Mouse (Mus musculus) hindbrain, postnatal 0 days (tissue): ENCODE measurements at regions not wholly inside any gene's neighbourhood (a gene's known extent, or its start where the extent isn't known, plus 50 kb on each side); places are given as distances from the start of the nearest gene placed in this dataset.

Experiments used
- ATAC-seq: fragments of 200-750 bp; cut with Nextera tagmentation; 2 replicates; pipeline ENCODE4 v1.8.0; 2017; ENCODE audit warnings: mild to moderate bottlenecking, moderate TSS enrichment, moderate library complexity
- DNase-seq: peaks from one replicate; pipeline ENCODE4 v3.0.0-alpha.2; 2015; ENCODE audit warnings: low spot score
- H3K27ac ChIP-seq: fragments of 300-500 bp; sonication (generic); 2 replicates; pipeline ENCODE4 v1.5.1; 2014; ENCODE audit warnings: mild to moderate bottlenecking
- H3K27me3 ChIP-seq: fragments of 300-500 bp; sonication (generic); 2 replicates; pipeline ENCODE4 v1.6.1; 2014; ENCODE audit warnings: low read length, mixed read lengths; ENCODE audit not compliant: insufficient read depth
- H3K36me3 ChIP-seq: fragments of 300-500 bp; sonication (generic); 2 replicates; pipeline ENCODE4 v1.6.1; 2014; ENCODE audit warnings: low read length, mixed read lengths; ENCODE audit not compliant: insufficient read depth
- H3K4me1 ChIP-seq: fragments of 300-500 bp; sonication (generic); 2 replicates; pipeline ENCODE4 v1.6.1; 2014; ENCODE audit warnings: antibody characterized with exemption, low read length, mixed read lengths; ENCODE audit not compliant: insufficient read depth
- H3K4me2 ChIP-seq: fragments of 300-500 bp; sonication (generic); 2 replicates; pipeline ENCODE4 v1.6.1; 2014; ENCODE audit warnings: low read depth, mild to moderate bottlenecking, low read length, moderate library complexity, mixed read lengths
- H3K4me3 ChIP-seq: fragments of 300-500 bp; sonication (generic); 2 replicates; pipeline ENCODE4 v1.5.1; 2014; ENCODE audit warnings: low read length
- H3K9ac ChIP-seq: fragments of 300-500 bp; sonication (generic); replicated peaks from 2 replicates; pipeline ENCODE4 v1.6.1; 2014; ENCODE audit warnings: mild to moderate bottlenecking, low read length, moderate library complexity, mixed read lengths
- H3K9me3 ChIP-seq: fragments of 300-500 bp; sonication (generic); 2 replicates; pipeline ENCODE4 v1.6.1; 2016; ENCODE audit warnings: low read length, mixed read lengths
- CTCF ChIP-seq: IDR thresholded peaks from 2 replicates; pipeline ENCODE4 v1.5.1; 2016; ENCODE audit warnings: antibody characterized with exemption, control low read depth, low read depth
- WGBS: fragments of 180-500 bp; shearing (Covaris S2); extraction: QIAGEN DNeasy Blood & Tissue Kit; methylation state at CpG from one replicate; pipeline ENCODE4 v1.1.7; 2014; 5-methylcytosine and 5-hydroxymethylcytosine counted together

DNA sequence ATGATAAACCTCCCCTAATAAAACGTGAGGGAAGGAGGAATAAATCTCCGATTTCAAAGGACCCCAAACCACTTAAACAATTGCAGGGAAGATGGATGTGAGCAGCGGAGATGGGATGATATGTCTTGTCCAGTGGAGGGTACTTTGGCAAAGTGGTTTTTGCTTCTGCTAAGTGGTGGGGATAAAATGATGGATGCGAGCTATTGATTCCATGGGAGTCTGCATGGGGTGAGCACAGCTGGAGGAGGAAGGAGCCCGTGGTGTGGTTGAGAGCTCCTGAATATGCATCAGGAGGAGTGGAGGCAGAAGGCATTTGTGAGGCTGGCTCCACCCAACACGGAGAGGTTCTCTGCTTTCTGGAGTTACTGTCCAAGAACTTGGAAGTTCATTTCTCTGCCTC is 227.6 kb upstream of the Eef2kmt start:
- 29% methylated on average over 6 of the region's 6 CpGs for WGBS
- no peaks in the 10 kb centered on the region for H3K4me1 ChIP-seq
- DNase-seq (no peak), ATAC-seq (no peak)
- no peak for TF ChIP-seq CTCF
- no peaks in the 10 kb centered on the region for H3K36me3 ChIP-seq
- H3K4me2 ChIP-seq, result no peak overlapping the region
- no peak overlapping the region for H3K4me3 ChIP-seq
- no peaks in the 10 kb centered on the region for H3K27me3 ChIP-seq
- H3K27ac ChIP-seq, result no peak overlapping the region
- H3K9me3 ChIP-seq, result no peaks in the 10 kb centered on the region
- H3K9ac ChIP-seq, result no peak overlapping the region

DNA sequence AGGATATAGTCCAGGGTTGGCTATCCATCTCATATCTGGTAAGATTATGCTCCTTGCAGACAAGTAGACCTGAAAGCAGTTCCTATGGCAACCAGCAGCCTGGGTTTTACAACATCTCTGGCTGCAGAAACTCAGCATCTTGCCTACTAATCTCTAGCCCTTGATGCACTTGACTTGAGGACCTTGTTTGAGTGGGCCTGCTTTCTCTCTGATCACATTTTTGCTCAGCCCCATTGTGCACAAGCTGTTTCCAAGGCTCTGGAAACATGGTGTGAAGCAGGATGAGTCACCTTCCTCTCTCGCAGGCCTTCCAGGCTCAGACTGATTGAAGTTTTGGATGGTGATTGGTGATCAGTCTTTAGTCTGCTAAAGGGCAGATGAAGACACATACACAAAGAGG is 224.4 kb upstream of the Eef2kmt start:
- no peak for DNase-seq
- Histone ChIP-seq H3K9ac (no peak overlapping the region), H3K27ac (no peak overlapping the region), H3K9me3 (no peaks in the 10 kb centered on the region), H3K4me2 (no peak overlapping the region), H3K4me3 (no peak overlapping the region), H3K36me3 (no peaks in the 10 kb centered on the region), H3K4me1 (peaks cover 3% of the 10 kb centered on the region; the same call in 1 of the 2 replicates), H3K27me3 (no peaks in the 10 kb centered on the region)
- TF ChIP-seq CTCF, result no peak
- 74% methylated on average over 1 of the region's 1 CpGs for WGBS
- ATAC-seq, result no peak

DNA sequence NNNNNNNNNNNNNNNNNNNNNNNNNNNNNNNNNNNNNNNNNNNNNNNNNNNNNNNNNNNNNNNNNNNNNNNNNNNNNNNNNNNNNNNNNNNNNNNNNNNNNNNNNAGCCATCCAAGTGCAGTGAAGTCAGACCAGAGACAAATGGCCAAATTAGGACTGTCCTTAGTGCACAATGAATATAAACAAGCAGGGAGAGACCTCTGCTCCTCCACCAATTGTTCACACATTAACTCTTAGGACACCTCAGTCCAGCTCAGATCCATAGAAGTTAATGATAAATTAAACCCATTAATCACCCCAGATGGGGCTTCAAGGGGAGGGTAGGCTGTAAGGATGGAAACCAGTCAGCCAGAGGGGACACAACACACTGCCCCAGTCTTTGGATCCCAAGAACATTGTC is 223.2 kb upstream of the Eef2kmt start:
- peaks cover 5% of the 10 kb centered on the region; the same call in 1 of the 2 replicates for H3K4me1 ChIP-seq
- ATAC-seq, result no peak
- H3K27me3 ChIP-seq, result no peaks in the 10 kb centered on the region
- TF ChIP-seq CTCF, result no peak
- H3K27ac ChIP-seq, result no peak overlapping the region
- no peak overlapping the region for H3K9ac ChIP-seq
- DNase-seq, result no peak
- no peak overlapping the region for H3K4me3 ChIP-seq
- no peaks in the 10 kb centered on the region for H3K36me3 ChIP-seq
- H3K9me3 ChIP-seq, result no peaks in the 10 kb centered on the region
- H3K4me2 ChIP-seq, result no peak overlapping the region

DNA sequence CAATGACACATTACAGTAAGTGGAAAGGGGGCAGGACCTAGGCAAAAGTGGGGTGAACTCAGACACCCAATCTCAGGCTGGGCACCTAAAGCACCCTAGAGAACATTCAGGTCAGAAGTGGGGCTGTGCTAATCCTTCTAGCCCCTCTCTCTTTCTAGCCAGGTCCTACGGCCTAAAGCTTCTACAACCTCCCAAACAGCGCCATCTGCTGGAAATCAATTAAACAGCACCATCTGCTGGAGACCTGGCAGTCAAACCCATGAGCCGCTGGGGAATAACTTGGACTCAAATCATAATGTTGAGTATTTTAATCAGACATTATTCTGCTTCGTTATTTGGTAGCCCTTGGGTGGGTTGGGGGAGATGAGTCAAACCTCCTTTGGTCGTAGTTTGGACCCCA is 215.5 kb upstream of the Eef2kmt start:
- no peak overlapping the region for H3K9ac ChIP-seq
- no peaks in the 10 kb centered on the region for H3K36me3 ChIP-seq
- H3K4me3 ChIP-seq, result no peak overlapping the region
- H3K9me3 ChIP-seq, result no peaks in the 10 kb centered on the region
- no peak overlapping the region for H3K4me2 ChIP-seq
- peaks cover 5% of the 10 kb centered on the region; the same call in 1 of the 2 replicates for H3K4me1 ChIP-seq
- ATAC-seq, result no peak
- peak; percentile 83 for TF ChIP-seq CTCF
- no peak overlapping the region for H3K27ac ChIP-seq
- DNase-seq, result peak; percentile 80
- 16% methylated on average over 5 of the region's 5 CpGs for WGBS
- H3K27me3 ChIP-seq, result no peaks in the 10 kb centered on the region

DNA sequence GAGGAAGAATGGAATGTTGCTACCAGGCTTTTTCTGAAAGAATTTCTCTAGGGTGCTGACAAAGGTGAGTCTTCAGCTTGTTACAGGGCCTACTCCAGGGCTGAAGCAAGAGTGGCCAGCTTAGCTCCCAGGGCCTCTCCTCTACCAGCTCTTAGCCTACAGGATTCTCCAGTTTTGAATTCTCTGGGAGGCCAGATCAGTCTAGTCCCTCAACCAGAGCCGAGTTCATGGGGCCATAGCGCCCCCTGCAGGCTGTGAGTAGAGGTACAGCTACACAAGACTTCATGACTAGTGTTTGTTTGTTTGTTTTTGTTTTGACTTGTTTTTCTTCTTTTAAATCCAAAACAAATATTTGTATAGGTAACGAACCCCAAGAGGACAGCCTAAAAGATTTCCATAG is 211.8 kb upstream of the Eef2kmt start:
- Histone ChIP-seq H3K27me3 (no peaks in the 10 kb centered on the region), H3K9ac (no peak overlapping the region), H3K9me3 (no peaks in the 10 kb centered on the region), H3K4me3 (no peak overlapping the region), H3K4me2 (no peak overlapping the region), H3K4me1 (no peaks in the 10 kb centered on the region), H3K36me3 (no peaks in the 10 kb centered on the region), H3K27ac (no peak overlapping the region)
- TF ChIP-seq CTCF, result peak; percentile 80
- peak; percentile 82 for DNase-seq
- ATAC-seq, result peak; percentile 29; the same call in 1 of the 2 replicates
- WGBS, result 8% methylated on average over 3 of the region's 3 CpGs

DNA sequence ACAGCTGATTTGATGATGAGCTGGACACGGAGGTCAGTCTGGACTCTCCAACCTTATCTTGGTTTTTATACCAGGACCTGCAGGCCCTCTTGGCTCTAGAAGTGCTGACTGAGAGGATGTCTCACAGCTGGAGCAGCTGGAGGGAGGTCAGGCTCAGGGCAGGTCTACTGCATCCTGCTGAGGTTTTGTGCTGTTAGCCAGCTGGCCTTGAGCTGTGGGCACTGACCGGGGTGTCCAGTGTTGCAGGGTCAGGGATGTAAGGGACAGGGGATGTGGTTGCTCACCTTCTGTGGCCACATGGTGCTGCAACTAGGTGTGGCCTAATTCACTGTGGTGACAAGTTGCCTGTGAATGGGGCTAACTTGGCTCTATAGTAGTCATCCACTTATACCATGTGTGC is 211.0 kb upstream of the Eef2kmt start:
- Histone ChIP-seq H3K27ac (no peak overlapping the region), H3K4me3 (no peak overlapping the region), H3K27me3 (no peaks in the 10 kb centered on the region), H3K4me1 (no peaks in the 10 kb centered on the region), H3K36me3 (no peaks in the 10 kb centered on the region), H3K4me2 (no peak overlapping the region), H3K9ac (no peak overlapping the region), H3K9me3 (no peaks in the 10 kb centered on the region)
- 45% methylated on average over 2 of the region's 2 CpGs for WGBS
- no peak for TF ChIP-seq CTCF
- DNase-seq, result no peak
- ATAC-seq, result no peak

DNA sequence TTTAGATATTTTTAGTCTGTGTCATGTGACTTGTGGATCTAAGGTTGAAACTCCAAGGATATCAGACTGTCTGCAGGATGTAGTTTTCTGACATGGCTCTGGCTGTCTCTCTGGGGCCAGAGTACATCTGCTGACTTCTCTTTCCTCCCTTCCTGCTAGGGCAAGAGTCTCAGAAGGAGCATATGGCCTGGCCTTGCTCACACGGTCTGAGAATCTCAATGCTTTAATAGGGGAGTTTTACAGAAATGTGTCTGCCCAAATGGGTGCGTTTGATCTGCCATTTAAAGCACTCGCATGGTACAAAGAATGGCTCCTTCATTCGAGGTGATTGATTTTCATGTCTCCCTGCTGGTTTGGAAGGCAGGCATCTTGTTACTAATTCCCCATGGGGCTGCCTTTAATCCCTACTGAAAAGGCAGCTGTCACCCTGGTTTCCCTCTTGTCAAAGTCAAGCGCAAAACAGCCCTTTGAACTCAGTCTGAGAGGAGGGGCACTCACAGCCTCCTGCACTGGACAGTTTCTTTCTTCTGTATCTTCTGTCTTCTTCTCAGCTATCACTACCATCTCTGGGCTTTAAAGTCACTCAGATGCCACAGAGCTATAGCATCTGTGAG is 199.7 kb upstream of the Eef2kmt start:
- Histone ChIP-seq H3K27me3 (no peaks in the 10 kb centered on the region), H3K36me3 (no peaks in the 10 kb centered on the region), H3K9ac (no peak overlapping the region), H3K9me3 (no peaks in the 10 kb centered on the region), H3K27ac (no peak overlapping the region), H3K4me1 (no peaks in the 10 kb centered on the region), H3K4me3 (no peak overlapping the region), H3K4me2 (no peak overlapping the region)
- no peak for TF ChIP-seq CTCF
- DNase-seq, result no peak
- WGBS, result 16% methylated on average over 5 of the region's 5 CpGs
- ATAC-seq, result no peak
